Mouse (Mus musculus): ENCODE data around the gene Naxd. TPM values are rescaled to one million over a fixed set of nuclear protein-coding genes. Genes with fewer than 3 reads are reported as not detected.
"Not testable (repeated sequence)": the region's sequence is repeated elsewhere in the genome, so short reads cannot be mapped to it uniquely, and the experiment has no call there.

Naxd gene
- polyA plus RNA-seq, 2 experiments = 112 to 117 TPM

GRCm38 (mm10) chr8:11482537-11482936 is 14.8 kb upstream of the Naxd start:
- Histone ChIP-seq H3K9me3 (ENCODE audit: control insufficient read depth, low read length) (no peaks in the 10 kb centered on the region), H3K36me3 (ENCODE audit: control insufficient read depth, insufficient read depth, low read length) (no peaks in the 10 kb centered on the region), H3K4me2 (replicated peaks; ENCODE audit: low read depth, low read length, severe bottlenecking) (no peak overlapping the region), H3K27me3 (ENCODE audit: control insufficient read depth, insufficient read depth, low read length) (peaks cover 24% of the 10 kb centered on the region), H3K4me3 (replicated peaks; ENCODE audit: low read length) (no peak overlapping the region), H3K27ac (replicated peaks; ENCODE audit: low read depth, low read length) (no peak overlapping the region), H3K9ac (ENCODE audit: low read depth, low read length, severe bottlenecking) (no peak overlapping the region), H3K4me1 (ENCODE audit: control insufficient read depth, insufficient read depth, low read length) (peaks cover 9% of the 10 kb centered on the region)
- TF ChIP-seq POLR2A (IDR thresholded peaks at IDR 0.05; ENCODE audit: borderline replicate concordance, extremely low read depth, insufficient read depth, insufficient read length) = no peak
- WGBS = 50% methylated on average over 3 of the region's 3 CpGs
- no peak for DNase-seq (ENCODE audit: low spot score)
- ATAC-seq (ENCODE audit: low FRiP score, low read depth) = no peak

GRCm38 (mm10) chr8:11486142-11486541 is 11.2 kb upstream of the Naxd start:
- Histone ChIP-seq H3K4me1 (ENCODE audit: control insufficient read depth, insufficient read depth, low read length) (no peaks in the 10 kb centered on the region), H3K4me2 (replicated peaks; ENCODE audit: low read depth, low read length, severe bottlenecking) (no peak overlapping the region), H3K36me3 (ENCODE audit: control insufficient read depth, insufficient read depth, low read length) (no peaks in the 10 kb centered on the region), H3K27ac (replicated peaks; ENCODE audit: low read depth, low read length) (no peak overlapping the region), H3K27me3 (ENCODE audit: control insufficient read depth, insufficient read depth, low read length) (peaks cover 5% of the 10 kb centered on the region; the same call in 1 of the 2 replicates), H3K9ac (ENCODE audit: low read depth, low read length, severe bottlenecking) (no peak overlapping the region), H3K4me3 (replicated peaks; ENCODE audit: low read length) (no peak overlapping the region), H3K9me3 (ENCODE audit: control insufficient read depth, low read length) (no peaks in the 10 kb centered on the region)
- WGBS = 24% methylated on average over 7 of the region's 7 CpGs
- DNase-seq (ENCODE audit: low spot score) = peak; percentile 65
- no peak for TF ChIP-seq POLR2A (IDR thresholded peaks at IDR 0.05; ENCODE audit: borderline replicate concordance, extremely low read depth, insufficient read depth, insufficient read length)
- ATAC-seq (ENCODE audit: low FRiP score, low read depth) = no peak

GRCm38 (mm10) chr8:11487229-11487628 is 10.1 kb upstream of the Naxd start:
- no peaks in the 10 kb centered on the region for H3K4me1 ChIP-seq (ENCODE audit: control insufficient read depth, insufficient read depth, low read length)
- H3K9me3 ChIP-seq (ENCODE audit: control insufficient read depth, low read length) = no peaks in the 10 kb centered on the region
- no peak overlapping the region for H3K9ac ChIP-seq (ENCODE audit: low read depth, low read length, severe bottlenecking)
- no peak overlapping the region for H3K4me2 ChIP-seq (replicated peaks; ENCODE audit: low read depth, low read length, severe bottlenecking)
- no peak for TF ChIP-seq POLR2A (IDR thresholded peaks at IDR 0.05; ENCODE audit: borderline replicate concordance, extremely low read depth, insufficient read depth, insufficient read length)
- DNase-seq (ENCODE audit: low spot score) (no peak), ATAC-seq (ENCODE audit: low FRiP score, low read depth) (no peak)
- WGBS = 63% methylated on average over 4 of the region's 4 CpGs
- peaks cover 5% of the 10 kb centered on the region; the same call in 1 of the 2 replicates for H3K27me3 ChIP-seq (ENCODE audit: control insufficient read depth, insufficient read depth, low read length)
- no peak overlapping the region for H3K4me3 ChIP-seq (replicated peaks; ENCODE audit: low read length)
- H3K36me3 ChIP-seq (ENCODE audit: control insufficient read depth, insufficient read depth, low read length) = no peaks in the 10 kb centered on the region
- H3K27ac ChIP-seq (replicated peaks; ENCODE audit: low read depth, low read length) = no peak overlapping the region

- not testable (repeated sequence) for H3K9ac ChIP-seq (ENCODE audit: low read depth, low read length, severe bottlenecking); H3K9me3 ChIP-seq (ENCODE audit: control insufficient read depth, low read length); H3K36me3 ChIP-seq (ENCODE audit: control insufficient read depth, insufficient read depth, low read length); H3K4me3 ChIP-seq (replicated peaks; ENCODE audit: low read length); ATAC-seq (ENCODE audit: low FRiP score, low read depth); H3K27me3 ChIP-seq (ENCODE audit: control insufficient read depth, insufficient read depth, low read length); H3K27ac ChIP-seq (replicated peaks; ENCODE audit: low read depth, low read length); DNase-seq (ENCODE audit: low spot score); H3K4me1 ChIP-seq (ENCODE audit: control insufficient read depth, insufficient read depth, low read length); H3K4me2 ChIP-seq (replicated peaks; ENCODE audit: low read depth, low read length, severe bottlenecking)
- WGBS = 84% methylated on average over 2 of the region's 2 CpGs
Observed at GRCm38 (mm10) chr8:11492340-11492739, 5.0 kb upstream of the Naxd start.

- DNase-seq (ENCODE audit: low spot score) (no peak), ATAC-seq (ENCODE audit: low FRiP score, low read depth) (no peak)
- H3K4me3 ChIP-seq (replicated peaks; ENCODE audit: low read length) = peak overlapping the region; percentile 87
- H3K36me3 ChIP-seq (ENCODE audit: control insufficient read depth, insufficient read depth, low read length) = peaks cover 10% of the 10 kb centered on the region; the same call in 1 of the 2 replicates
- H3K4me1 ChIP-seq (ENCODE audit: control insufficient read depth, insufficient read depth, low read length) = peaks cover 12% of the 10 kb centered on the region
- peak overlapping the region; percentile 78 for H3K4me2 ChIP-seq (replicated peaks; ENCODE audit: low read depth, low read length, severe bottlenecking)
- no peak for TF ChIP-seq POLR2A (IDR thresholded peaks at IDR 0.05; ENCODE audit: borderline replicate concordance, extremely low read depth, insufficient read depth, insufficient read length)
- 74% methylated on average over 12 of the region's 12 CpGs for WGBS
- H3K27ac ChIP-seq (replicated peaks; ENCODE audit: low read depth, low read length) = no peak overlapping the region
- H3K9me3 ChIP-seq (ENCODE audit: control insufficient read depth, low read length) = no peaks in the 10 kb centered on the region
- H3K27me3 ChIP-seq (ENCODE audit: control insufficient read depth, insufficient read depth, low read length) = no peaks in the 10 kb centered on the region
- H3K9ac ChIP-seq (ENCODE audit: low read depth, low read length, severe bottlenecking) = peak overlapping the region; percentile 77; the same call in 1 of the 2 replicates
Observed at GRCm38 (mm10) chr8:11498281-11498680, 975 bp downstream of the Naxd start.
